Mouse (Mus musculus): Measurements from ENCODE around the gene Slc40a1. TPM values are rescaled to one million over a fixed set of nuclear protein-coding genes. Genes with fewer than 3 reads are reported as not detected.

The Slc40a1 gene
- polyA plus RNA-seq, 1 experiment, result not detected

DNA sequence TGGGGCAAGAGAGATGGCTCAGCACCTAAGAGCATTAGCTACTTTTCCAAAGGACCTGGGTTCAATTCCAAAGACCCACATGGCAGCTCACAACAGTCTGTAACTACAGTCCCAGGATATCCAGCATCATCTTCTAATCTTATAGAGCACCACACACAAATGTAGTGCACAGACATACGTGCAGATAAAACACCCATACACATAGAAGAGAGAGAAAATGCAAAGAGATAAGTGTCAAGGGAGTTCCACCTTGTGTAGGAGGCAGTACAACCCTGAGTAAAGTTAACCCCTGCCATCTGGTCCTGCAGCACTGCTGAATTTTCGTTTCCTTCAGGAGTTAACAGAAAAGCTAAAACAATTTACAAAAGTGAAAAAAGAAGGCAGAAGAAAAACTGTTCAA, 50.7 kb downstream of the Slc40a1 start:
- no peak overlapping the region for H3K27ac ChIP-seq (ENCODE audit: insufficient read depth, low read depth, low read length)
- TF ChIP-seq CTCF (IDR thresholded peaks at IDR 0.05; ENCODE audit: insufficient read depth, low read depth, low read length), result no peak
- no peak for TF ChIP-seq POLR2A (IDR thresholded peaks at IDR 0.05; ENCODE audit: insufficient read depth, low read depth, low read length)
- H3K4me3 ChIP-seq (ENCODE audit: insufficient read depth, low read depth, low read length), result no peak overlapping the region
- H3K4me1 ChIP-seq (ENCODE audit: control insufficient read depth, insufficient read depth, low read length), result no peaks in the 10 kb centered on the region
- 70% methylated on average over 2 of the region's 2 CpGs for WGBS

DNA sequence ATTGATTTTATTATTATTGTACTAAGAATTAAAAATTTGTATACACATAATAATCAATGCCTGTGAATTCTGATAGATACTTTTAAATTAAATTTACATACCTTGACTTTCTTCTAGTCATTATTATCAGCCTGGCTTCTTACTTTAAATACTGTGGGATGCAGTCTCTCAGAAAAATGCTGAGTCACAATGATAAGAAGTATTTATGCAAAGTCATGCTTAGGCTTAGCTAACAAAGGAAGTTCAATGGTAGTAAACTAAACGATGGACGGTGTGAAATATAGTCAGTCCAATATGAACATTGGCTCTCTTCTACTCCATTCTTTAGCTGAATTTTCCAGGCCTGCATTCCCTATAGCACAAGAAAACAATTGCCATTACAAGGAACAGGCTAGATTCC, 53.1 kb downstream of the Slc40a1 start:
- 77% methylated on average over 2 of the region's 2 CpGs for WGBS
- TF ChIP-seq CTCF (IDR thresholded peaks at IDR 0.05; ENCODE audit: insufficient read depth, low read depth, low read length), result no peak
- no peak for TF ChIP-seq POLR2A (IDR thresholded peaks at IDR 0.05; ENCODE audit: insufficient read depth, low read depth, low read length)
- Histone ChIP-seq H3K4me1 (ENCODE audit: control insufficient read depth, insufficient read depth, low read length) (no peaks in the 10 kb centered on the region), H3K27ac (ENCODE audit: insufficient read depth, low read depth, low read length) (no peak overlapping the region), H3K4me3 (ENCODE audit: insufficient read depth, low read depth, low read length) (no peak overlapping the region)

DNA sequence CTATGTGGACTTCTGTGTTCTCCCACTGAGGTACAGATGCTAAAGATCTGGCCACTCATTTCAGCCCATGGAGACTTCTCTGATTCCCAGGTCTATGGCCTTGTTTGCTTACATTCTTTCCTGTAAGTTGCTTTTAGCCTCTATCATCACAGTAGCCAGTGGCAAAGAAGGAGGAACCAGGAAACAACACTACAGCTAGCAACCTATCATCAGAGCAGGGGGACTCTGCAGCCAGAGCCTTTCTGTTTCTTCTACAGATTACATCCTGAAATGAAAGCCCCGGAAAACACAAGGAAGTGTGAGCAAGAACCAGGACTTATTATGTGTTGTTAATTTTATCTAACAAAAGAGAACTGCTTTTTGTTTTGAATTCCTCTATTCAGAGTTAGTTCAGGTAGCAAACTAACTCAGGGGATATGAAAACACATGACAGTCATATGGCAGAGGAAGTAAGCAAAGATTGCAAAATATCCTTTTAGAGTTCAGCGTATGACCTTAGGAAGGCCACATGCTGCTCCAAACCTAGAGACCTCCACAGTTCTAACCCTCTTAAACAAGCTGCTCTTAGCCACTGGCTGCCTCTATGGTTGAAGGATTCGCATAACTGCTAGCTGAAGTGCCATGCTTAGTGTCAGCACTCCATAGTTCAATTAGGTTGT, 57.7 kb downstream of the Slc40a1 start:
- no peak overlapping the region for H3K27ac ChIP-seq (ENCODE audit: insufficient read depth, low read depth, low read length)
- no peaks in the 10 kb centered on the region for H3K4me1 ChIP-seq (ENCODE audit: control insufficient read depth, insufficient read depth, low read length)
- H3K4me3 ChIP-seq (ENCODE audit: insufficient read depth, low read depth, low read length), result no peak overlapping the region
- TF ChIP-seq CTCF (IDR thresholded peaks at IDR 0.05; ENCODE audit: insufficient read depth, low read depth, low read length) (no peak), POLR2A (IDR thresholded peaks at IDR 0.05; ENCODE audit: insufficient read depth, low read depth, low read length) (no peak)
- WGBS, result 80% methylated on average over 3 of the region's 3 CpGs

DNA sequence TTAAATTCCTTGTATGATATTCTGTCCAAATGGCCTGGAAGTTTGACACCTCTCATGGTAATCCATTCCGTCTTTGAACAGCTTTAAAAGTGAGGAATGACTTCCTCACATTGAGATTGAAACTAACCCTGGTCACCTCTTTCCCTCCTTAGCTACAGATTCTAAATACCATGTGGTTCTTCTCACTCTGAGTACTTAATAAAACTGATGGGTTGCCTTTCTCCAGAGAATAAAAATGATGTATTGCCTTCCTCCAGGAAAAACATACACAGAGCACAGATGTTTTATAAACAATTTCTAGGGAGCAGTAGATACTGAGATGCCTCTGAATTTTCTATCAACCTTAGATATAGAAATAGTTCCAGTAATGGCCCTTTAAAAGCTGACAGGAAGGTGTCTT, 58.3 kb downstream of the Slc40a1 start:
- no peak overlapping the region for H3K4me3 ChIP-seq (ENCODE audit: insufficient read depth, low read depth, low read length)
- no peaks in the 10 kb centered on the region for H3K4me1 ChIP-seq (ENCODE audit: control insufficient read depth, insufficient read depth, low read length)
- H3K27ac ChIP-seq (ENCODE audit: insufficient read depth, low read depth, low read length), result no peak overlapping the region
- TF ChIP-seq POLR2A (IDR thresholded peaks at IDR 0.05; ENCODE audit: insufficient read depth, low read depth, low read length) (no peak), CTCF (IDR thresholded peaks at IDR 0.05; ENCODE audit: insufficient read depth, low read depth, low read length) (no peak)
- 93% methylated on average over 1 of the region's 1 CpGs for WGBS

DNA sequence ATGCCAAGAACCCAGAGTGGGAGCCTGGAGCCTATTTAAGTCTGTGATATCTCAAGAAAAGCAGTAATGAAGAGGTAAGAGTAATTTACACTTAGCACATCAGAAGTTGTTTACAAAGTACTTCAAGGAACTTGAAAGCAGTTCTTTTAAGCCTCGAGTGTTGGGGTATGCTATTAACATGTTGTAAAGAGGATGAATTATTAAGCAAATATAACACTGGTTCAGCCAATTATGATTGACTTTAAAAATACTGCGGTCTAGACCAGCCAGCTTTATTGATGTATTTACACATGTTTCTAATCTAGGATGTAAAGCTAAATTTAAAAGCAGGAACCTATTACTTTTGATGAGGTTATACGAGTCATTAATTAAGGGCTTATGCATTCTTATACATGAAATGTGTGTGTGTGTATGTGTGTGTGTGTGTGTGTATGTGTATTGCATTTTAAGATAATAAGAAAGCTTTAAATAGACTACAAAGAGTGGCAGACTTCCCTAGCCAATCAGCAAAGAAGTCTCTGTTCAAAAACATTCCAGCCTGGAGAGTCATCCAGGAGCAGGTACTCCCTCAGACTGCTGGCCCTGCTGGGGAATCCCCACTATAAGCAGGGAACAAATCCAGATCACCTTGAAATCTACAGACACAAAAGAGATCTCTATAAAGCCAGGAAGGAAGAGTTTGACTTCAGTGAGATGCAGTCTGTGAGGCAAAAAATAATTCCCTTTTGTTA, 59.9 kb downstream of the Slc40a1 start:
- TF ChIP-seq POLR2A (IDR thresholded peaks at IDR 0.05; ENCODE audit: insufficient read depth, low read depth, low read length) (no peak), CTCF (IDR thresholded peaks at IDR 0.05; ENCODE audit: insufficient read depth, low read depth, low read length) (no peak)
- 62% methylated on average over 3 of the region's 3 CpGs for WGBS
- no peaks in the 10 kb centered on the region for H3K4me1 ChIP-seq (ENCODE audit: control insufficient read depth, insufficient read depth, low read length)
- H3K4me3 ChIP-seq (ENCODE audit: insufficient read depth, low read depth, low read length), result no peak overlapping the region
- H3K27ac ChIP-seq (ENCODE audit: insufficient read depth, low read depth, low read length), result no peak overlapping the region

DNA sequence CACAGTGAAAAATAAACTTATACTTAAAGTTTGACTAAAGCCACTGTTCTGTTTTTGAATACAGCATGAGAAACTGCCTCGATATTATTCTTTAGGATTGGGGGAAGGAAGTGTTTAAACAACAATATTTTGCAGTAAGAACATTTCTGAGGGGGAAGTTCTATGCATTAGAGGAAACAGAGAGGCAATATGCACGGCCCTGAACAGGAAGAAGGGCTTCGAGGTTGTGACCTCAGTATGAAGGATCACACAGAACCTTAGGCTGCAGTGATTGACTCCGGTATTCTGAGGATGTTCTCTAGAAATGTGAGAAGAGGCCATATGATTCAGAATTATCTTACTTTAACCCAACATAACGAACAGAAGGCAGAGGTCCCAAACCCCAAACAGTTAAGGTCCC, 60.6 kb downstream of the Slc40a1 start:
- no peak overlapping the region for H3K27ac ChIP-seq (ENCODE audit: insufficient read depth, low read depth, low read length)
- WGBS, result 84% methylated on average over 5 of the region's 5 CpGs
- H3K4me3 ChIP-seq (ENCODE audit: insufficient read depth, low read depth, low read length), result no peak overlapping the region
- TF ChIP-seq POLR2A (IDR thresholded peaks at IDR 0.05; ENCODE audit: insufficient read depth, low read depth, low read length), result no peak
- no peaks in the 10 kb centered on the region for H3K4me1 ChIP-seq (ENCODE audit: control insufficient read depth, insufficient read depth, low read length)

DNA sequence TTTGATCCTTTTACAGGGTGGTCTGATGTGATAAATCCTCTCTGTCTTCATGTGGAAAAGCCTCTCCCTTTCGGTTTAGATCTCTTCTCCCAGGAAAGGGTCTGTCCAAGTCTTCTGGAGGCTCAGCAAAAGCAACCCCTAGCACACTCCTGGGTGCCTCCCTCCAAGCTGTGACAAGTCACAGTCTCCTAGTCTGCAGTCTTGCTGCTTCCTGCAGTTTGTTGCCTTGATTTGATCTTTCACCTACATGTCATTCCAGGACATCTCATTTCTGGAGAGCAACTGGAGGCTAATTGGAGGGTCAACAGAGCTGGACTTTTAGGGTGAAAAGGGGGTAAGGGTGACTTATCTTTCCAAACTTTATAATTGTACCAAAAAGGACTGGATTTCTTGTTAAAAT, 61.0 kb downstream of the Slc40a1 start:
- whole genome bisulfite sequencing, result 82% methylated on average over 1 of the region's 1 CpGs
- no peaks in the 10 kb centered on the region for H3K4me1 ChIP-seq (ENCODE audit: control insufficient read depth, insufficient read depth, low read length)
- no peak overlapping the region for H3K4me3 ChIP-seq (ENCODE audit: insufficient read depth, low read depth, low read length)
- H3K27ac ChIP-seq (ENCODE audit: insufficient read depth, low read depth, low read length), result no peak overlapping the region
- no peak for TF ChIP-seq POLR2A (IDR thresholded peaks at IDR 0.05; ENCODE audit: insufficient read depth, low read depth, low read length)
- TF ChIP-seq CTCF (IDR thresholded peaks at IDR 0.05; ENCODE audit: insufficient read depth, low read depth, low read length), result no peak

DNA sequence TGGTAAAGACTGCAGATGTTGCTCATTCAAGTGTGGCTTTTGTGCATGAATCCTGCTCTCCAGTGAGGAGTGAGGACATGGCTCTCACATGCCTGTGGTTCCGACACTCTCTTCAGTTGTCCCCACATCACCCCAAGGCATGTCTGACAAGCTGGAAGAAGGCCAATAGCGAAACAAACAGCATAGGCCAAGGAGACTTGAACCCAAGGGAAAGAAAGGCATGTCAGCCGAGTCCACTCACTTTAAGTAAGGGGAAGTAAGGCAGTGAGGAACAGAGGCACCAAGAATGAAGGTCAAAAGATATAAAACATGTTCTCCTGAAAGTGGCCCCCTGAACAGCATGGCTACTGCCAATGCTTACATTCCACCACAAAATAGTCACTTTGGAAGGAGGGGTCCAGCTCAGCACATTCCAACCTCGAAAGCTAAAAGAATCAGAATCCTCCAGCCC, 61.7 kb downstream of the Slc40a1 start:
- TF ChIP-seq CTCF (IDR thresholded peaks at IDR 0.05; ENCODE audit: insufficient read depth, low read depth, low read length) (no peak), POLR2A (IDR thresholded peaks at IDR 0.05; ENCODE audit: insufficient read depth, low read depth, low read length) (no peak)
- Histone ChIP-seq H3K4me1 (ENCODE audit: control insufficient read depth, insufficient read depth, low read length) (no peaks in the 10 kb centered on the region), H3K27ac (ENCODE audit: insufficient read depth, low read depth, low read length) (no peak overlapping the region), H3K4me3 (ENCODE audit: insufficient read depth, low read depth, low read length) (no peak overlapping the region)
- WGBS, result 72% methylated on average over 4 of the region's 4 CpGs

DNA sequence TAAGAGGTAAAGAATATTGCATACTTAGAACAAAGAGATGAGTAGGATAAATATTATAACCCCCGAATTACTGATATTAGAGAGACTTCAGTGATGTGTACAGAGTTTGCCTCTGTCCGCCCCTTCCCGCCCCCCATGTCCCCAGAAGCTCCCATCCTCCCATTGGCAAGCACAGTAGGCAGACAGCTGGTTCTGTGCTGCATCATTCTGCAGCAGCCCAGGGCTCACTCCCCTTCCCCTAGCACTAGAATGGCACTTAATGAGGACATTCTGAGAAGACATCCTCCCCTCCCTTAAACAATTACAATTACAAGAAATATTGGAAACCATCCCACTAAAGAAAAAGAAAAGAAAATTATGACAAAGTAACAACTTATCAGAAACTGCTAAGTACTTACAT, 62.7 kb downstream of the Slc40a1 start:
- no peaks in the 10 kb centered on the region for H3K4me1 ChIP-seq (ENCODE audit: control insufficient read depth, insufficient read depth, low read length)
- no peak overlapping the region for H3K27ac ChIP-seq (ENCODE audit: insufficient read depth, low read depth, low read length)
- 63% methylated on average over 3 of the region's 3 CpGs for WGBS
- no peak overlapping the region for H3K4me3 ChIP-seq (ENCODE audit: insufficient read depth, low read depth, low read length)
- no peak for TF ChIP-seq POLR2A (IDR thresholded peaks at IDR 0.05; ENCODE audit: insufficient read depth, low read depth, low read length)
- no peak for TF ChIP-seq CTCF (IDR thresholded peaks at IDR 0.05; ENCODE audit: insufficient read depth, low read depth, low read length)
